Mouse (Mus musculus): ENCODE measurements at regions not wholly inside any gene's neighbourhood (a gene's known extent, or its start where the extent isn't known, plus 50 kb on each side); places are given as distances from the start of the nearest gene placed in this dataset.

GRCm38 (mm10) chr4:64432097-64432496 is 385.3 kb upstream of the Tnc start:
- DNase-seq (ENCODE audit: low read depth), result no peak

DNA sequence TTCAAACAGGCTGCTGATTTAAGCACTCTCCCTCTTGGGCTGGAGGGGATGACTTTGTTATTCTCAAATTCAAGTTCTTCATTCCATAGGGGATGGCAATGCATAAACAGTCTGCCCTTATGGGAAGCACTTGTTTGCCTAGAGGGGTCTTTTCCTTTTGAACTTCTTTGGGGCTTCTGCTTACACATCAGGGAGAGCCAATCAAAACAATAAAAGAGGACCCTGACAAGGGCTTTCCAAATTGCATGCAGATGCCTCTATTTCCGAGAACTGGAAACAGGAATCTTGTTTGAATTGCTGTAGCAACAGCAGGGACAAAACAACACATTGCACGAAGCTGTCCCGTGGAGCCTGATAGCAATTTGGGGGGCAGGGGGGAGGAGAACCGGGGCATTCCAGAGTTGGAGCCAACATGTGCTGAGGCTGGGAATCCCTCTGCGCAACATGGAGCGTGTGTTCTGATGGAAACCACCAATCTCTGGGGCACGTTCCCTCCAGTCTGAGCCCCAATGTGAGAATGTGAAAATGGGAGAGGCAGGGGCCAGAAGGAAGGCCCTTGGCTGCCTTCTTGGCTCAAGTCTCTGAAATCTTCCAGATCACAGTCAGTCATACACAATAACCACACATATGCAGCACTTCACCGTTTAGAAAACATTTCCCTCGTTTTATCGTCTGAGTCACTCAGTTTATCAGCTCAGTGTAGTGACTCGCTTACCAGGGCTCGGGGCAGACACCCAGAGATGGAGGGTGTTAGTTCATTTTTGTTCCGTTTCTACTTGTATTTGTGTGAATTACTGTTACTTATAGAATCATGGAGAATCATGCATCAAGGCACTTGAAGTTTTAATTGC is 391.2 kb upstream of the Tnc start:
- DNase-seq (ENCODE audit: low read depth), result no peak

- DNase-seq (ENCODE audit: low read depth), result no peak
Observed at GRCm38 (mm10) chr4:64451442-64451841, 404.6 kb upstream of the Tnc start.

DNA sequence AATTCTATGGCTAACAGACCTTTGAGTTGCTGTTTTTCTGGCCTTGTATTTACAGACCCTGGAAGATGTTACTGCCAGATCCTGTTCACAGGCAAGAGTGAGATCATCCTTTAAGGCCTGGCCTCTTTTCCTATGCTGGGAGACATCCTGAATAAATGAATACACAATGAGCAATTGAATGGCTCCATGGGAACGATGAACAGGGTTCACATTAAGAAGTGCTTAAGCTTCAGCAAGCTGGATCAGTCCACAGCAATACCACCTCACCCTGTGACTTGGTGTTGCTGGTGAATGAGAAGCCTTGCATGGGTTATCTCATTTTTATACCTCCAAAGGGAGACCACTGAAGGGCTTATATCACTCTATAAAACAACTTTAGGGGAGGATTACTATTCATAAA is 405.1 kb upstream of the Tnc start:
- DNase-seq (ENCODE audit: low read depth), result no peak

- no peak for DNase-seq (ENCODE audit: low read depth)
Observed at GRCm38 (mm10) chr4:64492260-64492962, 445.6 kb upstream of the Tnc start.

- DNase-seq (ENCODE audit: low read depth), result peak; percentile 20
Observed at GRCm38 (mm10) chr4:64497759-64498158, 450.9 kb upstream of the Tnc start.

DNA sequence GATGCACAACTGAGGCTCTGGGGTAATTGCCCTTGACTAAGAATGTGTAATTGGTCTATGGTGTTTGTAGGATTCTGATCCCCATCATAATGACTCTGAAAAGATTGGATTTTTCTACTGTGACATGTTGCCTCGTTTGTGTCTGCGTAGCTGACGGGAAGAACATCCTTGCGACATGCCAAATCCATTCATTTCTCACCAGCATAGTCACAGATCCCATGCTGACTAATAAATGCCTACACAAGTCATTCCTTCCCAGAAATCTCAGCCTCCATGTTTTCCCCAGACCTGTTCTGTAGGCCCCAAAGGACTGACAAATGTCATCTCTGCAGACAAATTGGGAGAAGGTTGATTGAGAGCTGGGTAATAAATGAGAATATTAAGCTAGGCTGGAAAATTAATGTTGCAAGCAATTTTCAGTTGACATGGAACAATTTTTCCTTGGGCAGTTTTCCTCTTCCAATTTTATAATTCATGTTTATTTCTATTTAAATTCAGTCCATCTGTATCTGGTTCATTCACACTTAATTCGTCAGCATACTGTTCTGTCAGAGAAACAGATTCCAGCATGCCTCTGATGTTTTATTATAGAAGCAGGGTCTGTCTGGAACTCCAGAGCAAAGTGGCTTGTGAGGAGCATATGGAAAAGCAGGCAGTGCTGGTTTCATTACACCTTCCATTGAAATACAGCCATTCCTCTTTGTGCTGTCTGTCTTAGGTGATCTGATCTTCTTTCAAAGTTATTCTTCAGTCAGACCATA is 454.0 kb upstream of the Tnc start:
- no peak for DNase-seq (ENCODE audit: low read depth)

- DNase-seq (ENCODE audit: low read depth), result no peak
Observed at GRCm38 (mm10) chr4:64521883-64522282, 475.1 kb upstream of the Tnc start.

GRCm38 (mm10) chr4:64527724-64528332 is 481.0 kb upstream of the Tnc start:
- peak; percentile 93 for DNase-seq (ENCODE audit: low read depth)

DNA sequence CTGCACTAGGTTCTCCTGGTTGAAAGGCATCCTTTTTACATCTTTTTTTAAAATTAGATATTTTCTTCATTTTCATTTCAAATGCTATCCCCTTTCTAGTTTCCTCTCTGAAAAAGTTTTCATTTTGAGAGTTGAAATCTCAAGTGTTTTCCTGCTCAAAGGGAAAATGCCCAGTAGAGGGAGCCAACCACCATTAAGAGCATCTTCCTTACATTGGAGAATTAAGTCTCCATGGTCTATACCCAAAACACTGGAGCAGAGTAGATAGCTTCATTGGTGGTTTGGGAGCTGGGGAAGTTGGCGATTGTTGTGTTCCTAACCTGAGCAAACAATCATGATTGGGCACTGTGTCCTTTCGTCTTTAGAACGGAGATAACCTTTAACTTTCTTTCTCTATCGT is 483.8 kb upstream of the Tnc start:
- DNase-seq (ENCODE audit: low read depth), result no peak

DNA sequence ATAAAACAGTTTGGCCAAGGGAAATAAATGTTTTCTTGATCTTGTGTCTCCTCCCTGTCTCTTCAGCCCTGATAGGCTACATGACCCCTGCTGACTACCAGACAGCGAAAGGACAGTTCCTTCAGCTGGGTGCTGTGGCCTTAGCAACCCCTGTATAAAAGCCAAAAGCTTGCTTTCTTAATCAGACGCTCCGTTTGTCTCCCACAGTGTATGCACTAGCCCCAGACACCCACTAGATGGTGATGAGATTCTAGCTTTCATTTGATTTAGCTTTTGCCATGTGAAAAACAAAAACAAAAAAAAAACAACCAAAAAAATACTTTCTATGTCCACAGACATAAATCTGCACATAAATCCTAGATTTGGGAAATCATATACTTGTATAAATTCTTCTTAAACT is 486.2 kb upstream of the Tnc start:
- DNase-seq (ENCODE audit: low read depth), result no peak

GRCm38 (mm10) chr4:64535554-64536253 is 488.9 kb upstream of the Tnc start:
- DNase-seq (ENCODE audit: low read depth), result no peak

GRCm38 (mm10) chr4:64538009-64538408 is 491.2 kb upstream of the Tnc start:
- DNase-seq (ENCODE audit: low read depth), result no peak

GRCm38 (mm10) chr4:64544576-64545185 is 497.9 kb upstream of the Tnc start:
- DNase-seq (ENCODE audit: low read depth), result no peak

GRCm38 (mm10) chr4:64546386-64546785 is 499.6 kb upstream of the Tnc start:
- no peak for DNase-seq (ENCODE audit: low read depth)

DNA sequence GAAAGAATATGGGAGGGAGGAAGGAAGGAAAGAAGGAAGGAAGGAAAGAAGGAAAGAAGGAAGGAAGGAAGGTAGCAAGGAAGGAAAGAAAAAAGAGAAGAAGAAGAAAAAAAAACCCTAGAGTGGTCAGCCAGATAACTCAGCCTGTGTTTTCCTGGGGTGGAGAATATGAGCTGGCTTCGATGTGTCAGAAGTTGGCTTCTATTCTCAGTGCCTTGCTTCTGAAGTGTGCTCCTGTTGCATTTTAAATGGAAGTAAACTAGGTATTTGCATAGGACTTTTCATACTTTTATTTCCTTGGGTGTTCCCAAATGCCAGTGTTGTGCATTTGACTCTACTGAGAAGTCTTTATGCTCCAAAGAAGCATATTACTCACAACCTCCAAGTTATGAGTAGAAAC is 515.7 kb upstream of the Tnc start:
- no peak for DNase-seq (ENCODE audit: low read depth)

DNA sequence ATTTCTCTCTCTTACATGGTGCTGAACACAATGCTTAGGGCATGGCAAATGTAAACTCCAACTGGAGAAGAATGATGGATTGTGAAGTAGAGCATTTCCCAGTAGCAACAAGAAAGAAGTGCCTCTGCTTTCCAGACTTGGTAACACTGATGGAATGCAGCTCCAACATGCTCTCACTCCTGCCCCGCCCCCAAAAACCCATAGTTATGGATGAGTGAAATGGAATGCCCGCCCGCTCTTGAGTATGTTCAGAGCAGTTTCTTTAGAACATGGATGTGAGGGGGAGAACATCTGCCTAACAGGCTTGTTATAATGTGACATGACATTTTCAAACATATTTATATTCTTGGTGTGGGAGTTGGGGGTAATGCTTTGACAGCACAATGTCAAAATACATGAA is 517.2 kb upstream of the Tnc start:
- no peak for DNase-seq (ENCODE audit: low read depth)

GRCm38 (mm10) chr4:64570666-64571065 is 523.9 kb upstream of the Tnc start:
- DNase-seq (ENCODE audit: low read depth), result no peak

- DNase-seq (ENCODE audit: low read depth), result no peak
Observed at GRCm38 (mm10) chr4:64575901-64576300, 529.1 kb upstream of the Tnc start.

- no peak for DNase-seq (ENCODE audit: low read depth)
Observed at GRCm38 (mm10) chr4:64595014-64595599, 528.9 kb upstream of the Pappa start.

DNA sequence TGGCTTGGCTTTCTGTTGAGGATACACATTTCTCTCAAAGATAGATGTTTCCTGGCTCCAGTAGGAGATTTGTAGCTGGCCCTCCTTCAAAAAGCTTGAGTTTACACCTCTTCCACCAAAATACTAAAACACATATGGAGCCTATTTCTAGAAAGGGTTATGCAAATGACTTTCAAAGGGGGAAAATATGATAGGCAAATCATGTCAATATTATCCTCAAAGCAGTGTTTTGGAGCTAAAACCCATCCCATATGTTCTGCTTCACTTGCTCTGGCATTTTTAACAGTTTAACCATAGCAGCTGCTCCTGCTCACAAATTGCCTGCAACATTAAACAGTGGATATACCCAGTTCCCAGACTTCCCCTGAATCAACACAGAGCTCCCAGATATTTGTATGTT is 525.5 kb upstream of the Pappa start:
- no peak for DNase-seq (ENCODE audit: low read depth)

Measured in gonadal fat pad, adult 2 months (tissue).